Mouse (Mus musculus) heart, adult 11 months (tissue): ENCODE results near the gene Lpp.

Experiments used
- DNase-seq: peaks from one replicate; pipeline ENCODE4 v3.0.0; 2022

Gene Lpp

DNA sequence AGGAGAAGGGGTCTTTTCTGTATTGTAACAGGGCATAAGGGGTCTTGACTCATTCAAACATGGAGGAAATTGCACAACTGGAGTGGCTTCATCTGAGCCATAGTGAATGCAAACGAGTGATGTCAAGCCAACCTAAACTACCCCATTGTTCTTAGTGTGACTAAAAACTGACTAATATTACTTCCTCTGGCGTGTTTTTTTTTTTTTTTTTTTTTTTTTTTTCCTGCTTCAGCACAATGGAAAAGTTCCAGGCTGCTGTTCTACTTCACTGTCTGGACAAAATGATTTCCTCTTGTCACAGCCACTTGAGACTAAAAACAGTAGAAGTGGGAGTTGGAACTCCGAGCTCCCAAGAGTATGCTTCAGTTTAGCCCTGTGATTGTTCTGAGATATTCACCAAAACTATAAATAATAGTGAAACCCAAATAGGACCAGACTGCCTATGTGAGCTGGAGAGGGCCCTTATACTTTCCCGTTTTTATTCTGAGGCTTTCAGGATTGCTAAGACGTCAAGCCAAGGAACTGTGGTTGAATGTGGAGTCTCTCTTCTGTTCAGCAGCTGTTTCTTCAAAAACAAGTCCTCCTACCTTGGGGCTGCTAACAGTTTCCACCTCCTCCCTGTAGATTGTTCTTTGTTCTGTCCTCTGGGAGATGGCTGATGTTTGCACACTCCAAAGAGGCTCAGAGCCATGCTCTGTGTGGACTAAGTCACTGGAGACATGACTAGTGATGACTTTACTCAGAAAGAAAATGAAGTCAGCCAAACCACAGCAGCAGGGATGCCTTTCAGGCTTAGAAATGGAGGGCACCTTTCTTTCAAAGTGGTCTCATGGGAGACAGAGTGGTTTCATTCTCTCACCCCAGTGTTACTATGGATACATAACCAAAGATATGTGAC lies 617.9 kb downstream of the Lpp start:
- DNase-seq, result peak; percentile 93

DNA sequence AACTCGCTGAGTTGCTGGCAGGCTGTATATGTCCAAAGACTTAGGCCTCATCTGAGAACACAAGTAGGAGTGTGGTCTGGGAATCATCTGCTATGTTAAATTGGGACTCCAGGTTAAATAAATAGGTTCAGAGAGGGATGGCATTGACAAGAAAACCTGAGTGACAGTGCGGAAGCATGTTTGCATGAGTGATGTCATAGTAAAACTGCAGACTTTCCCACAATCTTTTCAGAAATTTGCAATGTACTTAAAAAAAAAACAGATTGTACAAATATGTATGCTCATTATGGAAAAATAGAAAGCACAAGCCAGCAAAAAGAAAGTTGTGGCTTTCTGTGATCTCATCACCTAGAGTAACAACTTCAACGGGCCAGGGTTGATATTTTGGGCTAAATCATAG lies 619.6 kb downstream of the Lpp start:
- peak; percentile 45 for DNase-seq

DNA sequence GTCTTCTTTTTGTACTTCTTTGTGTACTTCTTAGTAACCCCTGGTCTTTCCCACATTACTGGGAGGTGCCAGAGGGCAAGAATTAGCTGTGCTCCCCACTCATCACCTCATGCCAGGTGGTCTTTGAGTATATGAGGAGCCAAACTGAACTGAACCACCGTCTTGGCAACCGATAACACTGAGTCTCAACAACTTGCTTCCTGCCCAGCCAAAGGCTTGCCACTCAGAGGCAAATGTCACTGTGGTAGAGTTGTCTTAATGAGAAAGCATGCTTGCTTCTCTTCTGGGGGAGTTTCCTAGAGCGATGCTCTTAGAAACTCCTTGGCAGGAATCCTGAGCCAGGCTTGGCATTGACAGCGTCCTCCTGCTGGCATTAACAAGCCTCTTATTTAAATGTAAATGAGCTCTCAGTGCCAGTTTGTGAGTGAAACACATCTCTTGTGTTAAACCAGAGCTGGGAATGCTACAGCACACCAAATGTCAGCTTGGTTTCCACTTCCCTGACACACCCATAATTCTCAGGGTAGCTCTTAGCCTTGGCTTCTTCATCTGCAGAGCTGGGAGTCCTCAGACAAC lies 623.0 kb downstream of the Lpp start:
- DNase-seq, result no peak

DNA sequence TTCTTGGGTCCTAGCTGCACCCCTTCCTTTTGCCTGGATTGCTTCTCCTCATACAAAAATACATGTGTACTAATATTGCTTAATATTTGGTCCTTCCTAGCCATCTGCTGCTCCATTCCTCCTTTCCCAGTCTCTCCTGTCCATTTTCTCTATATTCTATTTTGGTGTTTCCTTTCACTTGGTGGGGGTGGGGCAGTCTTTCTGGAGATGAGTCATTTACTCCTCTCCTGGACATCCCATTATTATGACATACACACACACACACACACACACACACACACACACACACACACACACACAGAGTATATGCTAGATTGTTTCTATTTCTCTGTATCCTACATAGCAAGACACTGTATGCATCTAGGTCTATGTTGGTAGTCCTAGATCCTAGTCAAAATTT lies 623.7 kb downstream of the Lpp start:
- no peak for DNase-seq

DNA sequence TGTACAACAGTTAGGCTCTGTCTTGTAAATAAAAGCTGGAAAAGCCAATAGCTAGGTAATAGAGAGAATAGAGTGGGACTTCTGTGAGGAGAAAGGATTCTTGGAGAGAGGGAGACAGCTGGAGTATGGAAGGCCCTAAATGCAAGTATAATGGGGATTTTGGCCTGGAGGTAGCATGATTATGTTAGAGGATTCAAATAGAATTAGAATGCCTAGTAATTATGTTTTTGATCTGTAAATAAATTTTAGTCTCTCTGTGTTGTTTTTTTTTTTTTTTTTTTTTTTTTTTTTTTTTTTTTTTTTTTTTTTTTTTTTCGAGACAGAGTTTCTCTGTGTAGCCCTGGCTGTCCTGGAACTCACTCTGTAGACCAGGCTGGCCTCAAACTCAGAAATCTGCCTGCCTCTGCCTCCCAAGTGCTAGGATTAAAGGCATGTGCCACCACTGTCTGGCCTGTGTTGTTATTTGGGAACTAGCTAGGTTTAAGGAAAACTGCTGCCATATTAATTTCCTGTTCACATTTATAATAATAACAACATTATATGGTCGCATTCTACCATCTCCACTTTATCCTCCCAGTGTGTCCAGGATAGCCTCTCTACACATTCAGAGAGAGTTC lies 628.5 kb downstream of the Lpp start:
- DNase-seq, result peak; percentile 2

DNA sequence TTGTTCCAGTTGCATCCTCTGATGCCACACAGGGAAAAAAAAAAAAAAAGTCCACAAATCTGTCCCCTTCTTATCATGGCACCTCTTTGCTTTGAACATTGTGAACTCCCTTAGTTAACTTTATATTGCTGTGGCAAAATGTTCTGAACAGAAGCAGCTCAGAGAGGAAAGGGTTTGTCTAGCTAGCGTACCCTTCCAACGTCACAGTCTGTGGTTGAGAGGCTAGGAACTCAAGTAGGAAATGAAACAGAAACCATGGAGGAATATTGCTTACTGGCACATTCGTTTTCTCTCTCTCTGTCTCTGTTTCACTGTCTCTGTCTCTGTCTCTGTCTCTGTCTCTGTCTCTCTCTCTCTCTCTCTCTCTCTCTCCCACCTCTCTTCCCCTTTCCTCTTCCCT lies 631.3 kb downstream of the Lpp start:
- DNase-seq, result peak; percentile 73

DNA sequence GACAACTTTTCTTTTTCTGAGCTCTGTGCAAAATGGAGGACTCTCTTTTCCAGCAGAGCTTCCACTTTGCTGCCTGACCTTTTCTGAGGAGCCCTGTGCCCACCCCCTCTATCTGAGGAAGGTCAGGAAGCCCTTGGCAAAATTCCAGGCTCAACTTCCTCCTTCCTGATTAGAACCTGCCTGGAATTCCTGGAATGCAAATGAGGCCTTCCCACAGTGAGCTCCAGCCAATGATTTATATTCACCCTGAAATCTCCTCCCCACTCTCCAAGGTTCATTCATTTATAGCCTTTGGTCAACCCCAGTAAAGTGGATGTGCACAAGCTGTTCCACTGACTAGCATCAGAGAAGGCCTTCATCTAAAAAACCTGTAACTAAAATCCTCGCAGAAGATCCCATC lies 632.9 kb downstream of the Lpp start:
- peak; percentile 80 for DNase-seq

DNA sequence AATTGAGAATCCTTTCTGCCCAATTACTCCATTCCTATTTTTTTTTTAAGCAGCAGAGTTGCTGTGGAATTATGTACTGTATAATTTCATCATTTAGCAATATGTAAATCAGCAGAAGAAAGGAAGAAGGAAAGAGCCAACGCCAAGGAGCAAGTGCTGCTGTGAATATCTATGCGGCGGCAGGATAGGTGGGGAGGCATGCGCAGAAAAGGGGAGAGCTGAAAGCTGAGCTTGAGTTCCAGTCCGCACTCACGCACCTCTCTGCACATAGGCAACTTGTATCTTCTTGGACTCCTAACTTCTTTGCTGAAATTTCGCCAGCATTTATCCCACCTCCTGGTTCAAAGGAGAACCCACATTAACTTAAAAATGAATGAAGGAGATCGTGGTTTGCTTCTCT lies 636.2 kb downstream of the Lpp start:
- DNase-seq, result peak; percentile 74

DNA sequence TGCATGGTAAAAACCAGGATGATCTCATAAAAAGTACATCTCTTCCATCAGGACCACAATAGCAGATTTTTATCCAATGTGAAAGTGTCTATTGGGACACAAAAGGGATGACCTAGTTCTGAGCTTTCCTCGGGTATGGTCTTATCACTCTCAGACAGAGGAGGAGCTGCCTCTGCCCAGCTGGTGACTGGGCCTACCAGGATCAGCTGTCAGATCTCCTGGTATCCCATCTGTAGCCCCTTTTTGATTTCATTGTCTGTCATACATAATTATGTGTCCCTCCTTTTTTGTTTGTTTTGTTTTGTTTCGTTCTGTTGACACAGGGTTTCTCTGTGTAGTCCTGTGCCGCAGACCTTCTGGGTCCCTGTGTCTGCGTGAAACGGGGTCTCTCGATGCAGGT lies 644.1 kb downstream of the Lpp start:
- no peak for DNase-seq

DNA sequence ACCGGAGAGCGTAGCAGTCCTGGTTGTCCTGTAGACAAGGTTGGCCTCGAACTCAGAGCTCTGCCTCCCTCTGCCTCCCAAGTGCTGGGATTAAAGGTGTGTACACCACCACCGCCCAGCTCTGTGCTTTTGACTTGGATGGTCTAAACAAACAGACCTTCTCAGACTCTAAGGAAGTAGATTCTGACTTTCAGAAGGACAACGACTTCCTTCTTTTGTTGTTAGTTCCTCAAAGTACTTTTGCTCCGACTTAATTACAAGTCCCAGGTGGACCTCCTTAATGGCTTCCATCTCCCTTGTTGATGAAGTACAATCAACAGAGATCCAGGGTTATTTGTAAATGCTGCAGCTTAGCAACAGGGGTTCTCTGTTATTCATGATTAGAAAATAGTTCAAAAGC lies 645.2 kb downstream of the Lpp start:
- peak; percentile 83 for DNase-seq

DNA sequence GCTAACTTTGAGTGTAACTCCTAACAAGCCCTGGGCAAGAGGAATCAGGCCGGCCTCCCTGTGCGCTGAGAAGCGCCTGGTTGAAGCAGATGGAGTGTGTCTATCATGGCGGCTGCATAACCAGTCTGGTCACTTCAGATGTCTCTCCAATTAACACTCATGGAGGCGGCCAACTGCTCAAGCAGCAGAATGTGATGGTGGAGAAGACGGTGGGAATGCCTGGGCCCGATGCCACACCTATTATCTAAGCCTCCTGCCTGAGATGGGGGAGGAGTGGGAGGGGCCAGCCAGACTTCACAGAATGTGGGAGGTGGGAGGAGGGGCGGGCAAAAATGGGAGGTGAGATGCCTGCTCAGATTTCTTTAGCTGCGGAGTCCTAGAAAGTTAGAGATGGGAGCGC lies 646.6 kb downstream of the Lpp start:
- peak; percentile 91 for DNase-seq

DNA sequence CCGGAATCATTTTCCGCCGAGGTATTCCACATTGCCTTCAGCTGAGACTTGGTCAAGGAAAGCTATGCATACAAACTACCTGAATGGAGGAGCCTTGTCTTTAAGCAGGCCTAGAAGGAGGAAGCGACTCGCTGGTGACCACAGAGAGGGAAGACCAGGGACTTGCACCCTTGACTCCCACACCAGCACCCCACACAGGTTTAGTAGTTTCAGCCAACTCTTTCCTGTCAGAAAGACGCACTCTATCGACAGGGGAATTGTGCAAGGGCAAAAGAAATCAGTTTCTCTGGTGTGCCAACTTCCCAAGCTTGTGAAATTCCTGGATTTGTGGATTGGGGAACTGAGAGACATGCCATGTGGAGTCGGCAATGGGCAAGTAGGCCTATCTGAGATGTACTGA lies 647.9 kb downstream of the Lpp start:
- peak; percentile 78 for DNase-seq

DNA sequence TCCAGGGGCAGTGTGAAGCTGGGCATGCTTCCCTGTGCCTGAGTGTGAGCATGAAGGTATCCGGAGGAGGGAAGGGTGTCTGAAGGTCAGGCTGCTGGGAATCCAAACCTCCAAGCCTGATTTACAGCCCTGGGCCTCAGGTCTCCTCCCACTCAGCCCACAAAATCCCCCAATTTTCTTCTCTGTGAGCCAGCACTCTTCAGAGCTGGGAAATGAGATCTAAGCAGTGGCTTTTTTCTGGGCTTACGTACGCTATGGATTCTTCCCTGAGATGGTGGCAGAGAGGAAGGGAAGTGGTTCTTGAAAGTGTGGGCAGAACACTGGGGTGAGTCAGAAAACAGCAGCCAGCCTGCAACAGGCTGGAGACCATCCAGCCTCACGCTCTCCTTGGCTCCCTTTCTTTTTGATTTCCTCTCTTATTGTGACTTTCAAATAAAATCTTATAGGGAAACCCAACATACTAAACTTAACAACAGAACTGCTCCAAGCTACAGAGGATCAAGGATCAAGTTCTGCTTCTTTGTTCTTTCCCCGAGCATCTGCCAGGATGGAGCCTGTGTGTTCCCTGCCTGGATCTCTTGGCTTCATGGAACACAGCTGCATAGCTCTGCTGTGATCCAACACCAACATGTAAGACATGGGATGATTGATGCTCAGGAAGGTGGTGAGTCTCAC lies 648.7 kb downstream of the Lpp start:
- DNase-seq, result peak; percentile 91
